Mouse (Mus musculus): ENCODE data around the gene Cidec. TPM values are rescaled to one million over a fixed set of nuclear protein-coding genes. Genes with fewer than 3 reads are reported as not detected.

Gene Cidec
- total RNA-seq (2022) = not detected

DNA sequence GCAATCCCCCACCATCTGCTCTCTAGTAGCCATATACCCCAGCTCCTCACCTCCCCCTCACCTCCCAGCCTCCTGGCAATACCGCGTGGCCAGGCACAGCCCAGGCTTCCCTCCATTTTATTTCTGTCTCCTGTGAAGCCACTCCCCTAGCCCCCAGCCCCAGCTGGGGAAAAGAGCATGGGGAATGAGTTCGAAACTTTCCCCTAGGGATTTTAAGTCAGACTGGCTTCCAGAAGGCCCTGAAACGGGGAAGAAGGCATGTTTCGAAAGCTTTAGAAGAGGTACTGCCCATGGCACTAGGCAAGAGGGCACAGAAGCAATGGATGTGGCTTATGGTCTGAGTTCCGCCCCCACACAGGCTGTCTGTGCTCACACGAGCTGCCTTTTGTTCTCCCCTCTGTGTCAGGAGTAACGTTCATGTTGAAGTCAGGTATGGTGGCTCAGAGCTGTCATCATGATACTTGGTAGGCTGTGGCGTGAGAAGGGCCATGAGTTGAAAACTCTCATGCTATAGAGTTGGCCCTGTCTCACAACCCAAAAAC lies at the start of gene Cidec:
Gene Cidec, minus strand, starts transcription at position 97 of the 542 bp plus-strand sequence.
- DNase-seq (ENCODE audit: low spot score in 2 of 2) = no peak

DNA sequence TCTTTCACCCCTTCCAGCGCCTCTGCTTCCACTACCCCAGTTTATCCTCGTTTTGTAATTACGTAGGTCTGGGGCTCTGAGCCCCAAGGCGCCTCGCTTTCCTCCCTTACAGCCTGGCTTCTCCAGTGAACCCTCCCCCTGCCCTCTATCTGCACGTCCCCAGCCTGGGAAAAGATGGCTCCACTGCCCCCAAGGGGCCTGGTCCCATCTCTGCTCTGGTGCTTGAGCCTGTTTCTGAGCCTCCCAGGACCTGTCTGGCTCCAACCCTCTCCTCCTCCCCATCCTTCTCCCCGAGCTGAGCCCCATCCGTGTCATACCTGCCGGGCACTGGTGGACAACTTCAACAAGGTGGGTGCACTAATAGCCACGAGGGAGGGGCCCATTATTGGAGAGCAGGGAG lies 48.2 kb upstream of the Cidec start:
- DNase-seq (ENCODE audit: low spot score in 2 of 2) = no peak

DNA sequence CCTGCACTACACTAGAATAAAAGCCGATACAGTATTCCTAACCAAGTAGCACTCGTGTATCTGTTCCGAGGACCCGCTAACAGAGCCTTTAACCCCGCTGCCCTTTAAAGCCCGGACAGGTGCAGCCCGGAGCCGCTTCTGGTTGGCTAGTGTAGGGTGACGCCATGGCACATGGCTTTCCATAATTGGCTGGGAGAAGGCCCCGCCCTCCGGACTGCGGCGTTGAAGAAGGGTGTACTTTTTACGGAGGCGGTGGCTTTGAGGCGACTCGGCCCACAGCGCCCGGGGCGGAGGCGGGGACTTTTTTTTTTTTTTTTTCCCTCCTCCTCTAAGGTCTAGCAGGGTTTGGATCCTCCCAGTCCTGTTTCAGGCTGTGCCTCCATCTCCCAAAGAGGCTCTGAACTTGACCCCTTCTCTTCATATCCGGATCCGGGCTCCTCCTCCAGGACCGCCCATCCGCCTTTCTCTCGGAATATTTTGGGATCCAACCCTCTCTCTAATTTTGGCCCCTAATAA lies 47.6 kb upstream of the Cidec start, which contains the start of gene Creld1:
Gene Creld1, plus strand, starts transcription at position 198 of the 516 bp plus-strand sequence.
- peak; percentile 80 to 94 for DNase-seq (ENCODE audit: low spot score in 2 of 2)

DNA sequence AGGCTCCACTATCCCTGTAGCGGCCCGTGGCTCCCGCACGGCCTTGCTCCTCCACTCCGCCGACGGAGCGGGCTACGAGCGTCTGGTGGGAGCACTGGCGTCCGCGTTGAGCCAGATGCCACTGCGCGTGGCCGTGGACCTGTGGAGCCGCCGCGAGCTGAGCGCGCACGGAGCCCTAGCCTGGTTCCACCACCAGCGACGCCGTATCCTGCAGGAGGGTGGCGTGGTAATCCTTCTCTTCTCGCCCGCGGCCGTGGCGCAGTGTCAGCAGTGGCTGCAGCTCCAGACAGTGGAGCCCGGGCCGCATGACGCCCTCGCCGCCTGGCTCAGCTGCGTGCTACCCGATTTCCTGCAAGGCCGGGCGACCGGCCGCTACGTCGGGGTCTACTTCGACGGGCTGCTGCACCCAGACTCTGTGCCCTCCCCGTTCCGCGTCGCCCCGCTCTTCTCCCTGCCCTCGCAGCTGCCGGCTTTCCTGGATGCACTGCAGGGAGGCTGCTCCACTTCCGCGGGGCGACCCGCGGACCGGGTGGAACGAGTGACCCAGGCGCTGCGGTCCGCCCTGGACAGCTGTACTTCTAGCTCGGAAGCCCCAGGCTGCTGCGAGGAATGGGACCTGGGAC lies 47.0 kb upstream of the Cidec start:
- DNase-seq (ENCODE audit: low spot score in 2 of 2) = peak in 1 of 2 experiments; percentile 34

DNA sequence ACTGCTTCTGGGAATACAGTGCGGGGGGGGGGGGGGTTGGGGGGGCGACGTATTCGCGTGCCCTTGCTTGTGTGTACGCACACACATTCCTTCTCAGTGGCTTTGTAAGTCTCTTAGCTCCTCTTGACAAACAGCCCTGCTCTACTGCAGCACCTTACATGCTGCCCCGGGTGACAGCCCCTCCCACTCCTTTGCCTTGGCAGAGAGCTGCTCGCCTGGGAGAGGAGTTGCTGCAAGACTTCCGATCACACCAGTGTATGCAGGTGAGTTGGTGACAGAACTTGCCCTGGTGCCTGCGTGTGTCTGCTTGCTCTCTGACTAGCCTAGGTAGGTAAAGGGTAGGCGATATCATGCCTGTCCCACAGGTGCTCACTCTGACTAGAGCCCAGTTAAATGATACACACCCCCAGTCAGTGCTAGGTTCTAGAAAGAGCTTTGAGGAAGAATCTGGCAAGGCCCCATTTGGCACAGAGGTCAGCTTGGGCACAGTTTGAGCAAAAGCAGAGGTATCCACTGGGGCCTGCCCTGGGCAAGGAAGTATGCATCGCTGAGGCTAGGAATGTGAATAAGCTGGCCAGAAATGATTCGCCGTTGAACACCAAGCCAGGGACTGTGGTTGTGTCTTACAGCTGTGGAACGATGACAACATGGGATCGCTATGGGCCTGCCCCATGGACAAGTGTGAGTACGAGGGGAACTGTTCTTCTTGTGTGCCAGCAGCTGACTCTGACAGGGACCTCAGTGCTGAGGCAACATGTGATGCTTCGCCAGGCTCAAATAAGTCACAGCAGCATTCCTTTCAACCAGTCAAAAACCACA lies 45.2 kb upstream of the Cidec start:
- no peak for DNase-seq (ENCODE audit: low spot score in 2 of 2)

DNA sequence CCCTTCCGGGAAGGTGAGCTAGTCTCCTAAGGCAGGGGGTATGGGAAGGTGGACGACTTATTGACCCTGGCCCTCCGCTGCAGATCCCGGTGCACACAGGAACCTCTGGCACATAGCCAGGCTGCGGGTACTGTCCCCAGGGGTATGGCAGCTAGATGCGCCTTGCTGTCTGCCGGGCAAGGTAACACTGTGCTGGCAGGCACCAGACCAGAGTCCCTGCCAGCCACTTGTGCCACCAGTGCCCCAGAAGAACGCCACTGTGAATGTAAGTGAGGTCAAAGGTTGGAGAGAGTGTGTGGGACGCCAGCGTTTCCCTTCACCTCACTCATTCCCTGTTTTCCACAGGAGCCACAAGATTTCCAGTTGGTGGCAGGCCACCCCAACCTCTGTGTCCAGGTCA lies 43.3 kb upstream of the Cidec start:
- DNase-seq (ENCODE audit: low spot score in 2 of 2) = peak in 1 of 2 experiments; percentile 12

DNA sequence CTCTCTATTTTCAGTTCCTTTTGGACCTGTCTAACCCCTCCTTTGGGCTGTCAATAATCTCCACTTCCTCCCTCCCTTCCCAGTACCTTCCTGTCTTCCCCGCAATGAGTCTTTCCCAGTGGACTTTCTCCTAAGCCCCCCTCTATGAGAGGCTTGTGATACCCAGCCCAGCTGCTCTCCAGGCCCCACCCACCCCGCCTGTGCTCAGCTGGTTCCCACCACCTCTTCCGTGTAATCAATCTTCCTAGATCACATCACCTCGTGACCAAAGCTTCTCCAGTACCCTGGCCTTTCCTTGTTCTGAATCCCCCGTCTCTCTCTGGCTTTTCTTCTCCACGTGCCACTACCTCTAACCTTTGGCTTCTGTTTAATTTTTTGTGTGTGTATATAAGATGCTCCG lies 41.8 kb upstream of the Cidec start:
- no peak for DNase-seq (ENCODE audit: low spot score in 2 of 2)

DNA sequence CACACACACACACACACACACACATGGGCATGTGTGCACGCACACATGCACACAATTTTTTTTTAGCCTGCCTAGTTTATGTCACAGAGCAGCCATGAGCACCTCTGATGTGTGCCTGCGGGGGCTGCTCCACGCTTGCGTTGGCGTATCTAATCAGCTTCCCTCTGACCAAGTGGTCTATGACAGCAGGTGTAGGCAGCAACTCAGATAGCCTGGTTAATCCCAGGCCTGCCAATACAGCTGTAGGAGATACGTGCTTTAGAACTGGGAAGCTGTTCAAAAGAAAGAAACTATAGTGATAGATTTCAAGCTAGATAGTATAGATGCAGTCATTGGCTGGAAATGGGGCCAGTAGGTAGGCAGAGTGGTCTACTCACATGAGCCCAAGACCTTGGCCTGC lies 38.2 kb upstream of the Cidec start:
- no peak for DNase-seq (ENCODE audit: low spot score in 2 of 2)

DNA sequence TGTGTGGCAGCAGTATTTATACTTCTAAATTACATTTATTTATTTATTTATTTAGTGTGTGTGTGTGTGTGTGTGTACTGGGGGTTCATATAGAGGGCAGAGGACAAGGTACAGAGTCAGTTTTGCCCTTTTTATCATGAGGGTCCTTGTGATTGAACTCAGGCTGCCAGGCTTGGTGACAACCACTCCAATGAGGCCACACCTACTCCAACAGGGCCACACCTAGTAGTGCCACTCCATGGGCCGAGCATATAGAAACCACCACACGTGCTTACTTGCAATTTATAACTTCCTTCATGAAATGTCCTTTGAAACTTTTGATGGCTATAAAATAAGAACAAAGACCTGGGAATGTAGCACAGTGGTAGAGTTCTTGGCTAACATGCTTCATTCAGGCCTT lies 37.7 kb upstream of the Cidec start:
- no peak for DNase-seq (ENCODE audit: low spot score in 2 of 2)

DNA sequence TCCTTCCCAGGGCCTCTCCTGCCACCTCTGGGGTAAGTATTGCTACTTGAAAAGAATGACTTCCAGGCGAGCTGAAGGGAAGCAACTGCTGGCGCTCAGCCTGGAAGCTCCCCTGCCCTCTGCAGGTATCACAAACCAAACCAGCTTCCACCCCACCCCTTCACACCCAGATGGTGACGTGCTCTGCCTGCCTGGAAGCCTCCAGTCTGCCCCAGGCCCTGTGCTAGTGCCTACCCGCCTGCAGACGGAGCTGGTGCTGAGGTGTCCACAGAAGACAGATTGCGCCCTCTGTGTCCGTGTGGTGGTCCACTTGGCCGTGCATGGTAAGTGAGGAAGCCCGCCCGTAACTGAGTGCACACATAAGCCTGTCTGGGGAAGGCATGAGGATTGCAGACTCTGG lies 36.5 kb upstream of the Cidec start:
- DNase-seq (ENCODE audit: low spot score in 2 of 2) = no peak

DNA sequence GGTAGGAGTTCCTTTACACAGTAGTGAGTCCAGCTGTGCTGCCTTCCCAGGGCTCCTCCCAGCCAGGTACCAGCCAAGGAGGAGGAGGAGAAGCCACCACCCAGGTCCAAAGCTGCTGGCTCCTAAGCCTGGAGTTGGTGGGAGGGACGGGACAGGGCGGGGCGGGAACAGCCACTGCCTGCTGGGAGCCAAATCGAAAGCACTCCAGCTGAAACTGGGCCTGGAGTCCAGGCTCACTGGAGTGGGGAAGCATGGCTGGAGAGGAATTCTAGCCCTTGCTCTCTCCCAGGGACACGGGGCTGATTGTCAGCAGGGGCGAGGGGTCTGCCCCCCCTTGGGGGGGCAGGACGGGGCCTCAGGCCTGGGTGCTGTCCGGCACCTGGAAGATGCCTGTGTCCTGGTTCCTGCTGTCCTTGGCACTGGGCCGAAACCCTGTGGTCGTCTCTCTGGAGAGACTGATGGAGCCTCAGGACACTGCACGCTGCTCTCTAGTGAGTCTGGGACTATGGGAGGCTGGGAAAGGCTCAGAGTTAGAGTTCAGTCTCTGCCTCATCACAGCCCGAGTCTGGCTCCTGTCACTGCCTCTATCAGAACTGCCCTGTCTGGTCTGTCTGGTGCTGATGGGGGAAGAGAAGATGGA lies 35.9 kb upstream of the Cidec start, which contains the start of gene Il17rc:
Gene Il17rc, plus strand, starts transcription at position 131 of the 640 bp plus-strand sequence.
- DNase-seq (ENCODE audit: low spot score in 2 of 2) = no peak

DNA sequence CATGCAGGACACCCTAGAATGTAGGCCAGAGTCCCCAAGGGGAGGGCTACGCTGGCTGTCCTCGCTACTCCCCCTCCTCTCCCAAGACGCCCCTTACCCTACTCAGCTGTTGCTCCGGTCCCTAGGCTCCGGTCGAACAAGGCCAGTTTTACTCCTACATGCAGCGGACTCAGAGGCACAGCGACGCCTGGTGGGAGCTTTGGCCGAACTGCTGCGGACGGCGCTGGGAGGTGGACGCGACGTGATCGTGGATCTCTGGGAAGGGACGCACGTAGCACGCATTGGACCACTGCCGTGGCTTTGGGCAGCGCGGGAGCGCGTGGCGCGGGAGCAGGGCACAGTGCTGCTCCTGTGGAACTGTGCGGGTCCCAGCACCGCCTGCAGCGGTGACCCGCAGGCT lies 33.9 kb upstream of the Cidec start:
- peak in 1 of 2 experiments; percentile 54 for DNase-seq (ENCODE audit: low spot score in 2 of 2)

DNA sequence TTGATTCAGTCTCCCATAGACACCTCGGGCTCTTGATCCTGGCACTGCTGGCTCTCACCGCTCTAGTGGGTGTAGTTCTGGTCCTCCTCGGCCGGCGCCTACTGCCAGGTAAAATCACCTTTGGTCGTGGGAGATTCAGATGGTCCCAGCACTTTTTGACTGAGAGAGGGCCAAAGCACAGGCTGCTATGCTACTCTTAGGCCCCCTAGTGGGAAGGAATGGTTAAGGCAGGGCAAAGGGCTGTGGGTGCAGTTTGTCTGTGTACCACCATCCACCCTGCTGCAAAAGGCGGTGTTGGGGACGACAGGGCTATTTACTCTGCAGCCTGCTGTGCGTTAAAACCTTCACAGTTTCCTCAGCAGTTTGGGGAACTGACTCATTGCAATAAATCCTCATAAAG lies 33.5 kb upstream of the Cidec start:
- peak in 1 of 2 experiments; percentile 26 for DNase-seq (ENCODE audit: low spot score in 2 of 2)

DNA sequence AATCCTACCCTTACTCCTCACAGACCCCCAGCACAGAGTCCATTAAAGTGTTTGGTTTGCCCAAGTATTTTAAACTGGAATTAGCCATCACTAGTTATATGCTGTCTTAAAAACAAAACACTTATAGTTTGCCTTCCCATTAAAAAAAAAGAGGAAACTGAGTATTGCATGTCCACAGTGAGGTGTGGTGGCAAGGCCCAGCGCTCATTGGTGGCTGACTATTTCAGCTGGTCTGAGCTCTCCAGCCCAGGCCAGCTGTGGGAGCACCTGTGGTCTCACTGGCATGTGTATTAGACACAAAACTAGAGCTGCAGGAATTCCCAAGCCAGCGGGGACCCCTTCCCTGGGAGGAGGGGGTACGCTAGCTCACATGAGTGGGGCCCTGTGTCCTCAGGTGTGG lies 33.0 kb upstream of the Cidec start:
- no peak for DNase-seq (ENCODE audit: low spot score in 2 of 2)

DNA sequence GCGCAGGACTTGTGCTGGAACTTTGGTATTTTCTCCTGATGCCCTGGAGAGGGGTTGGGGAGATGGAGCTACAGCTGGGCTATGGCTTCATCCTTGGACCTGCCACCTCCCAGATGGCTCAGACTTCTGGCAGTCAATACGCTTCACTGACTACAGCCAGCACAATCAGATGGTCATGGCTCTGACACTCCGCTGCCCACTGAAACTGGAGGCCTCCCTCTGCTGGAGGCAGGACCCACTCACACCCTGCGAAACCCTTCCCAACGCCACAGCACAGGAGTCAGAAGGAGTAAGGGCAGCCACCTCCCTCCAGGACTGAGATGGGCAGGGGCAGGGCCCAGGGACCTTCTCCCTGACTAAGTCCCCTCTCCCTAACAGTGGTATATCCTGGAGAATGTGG lies 30.0 kb upstream of the Cidec start:
- no peak for DNase-seq (ENCODE audit: low spot score in 2 of 2)

DNA sequence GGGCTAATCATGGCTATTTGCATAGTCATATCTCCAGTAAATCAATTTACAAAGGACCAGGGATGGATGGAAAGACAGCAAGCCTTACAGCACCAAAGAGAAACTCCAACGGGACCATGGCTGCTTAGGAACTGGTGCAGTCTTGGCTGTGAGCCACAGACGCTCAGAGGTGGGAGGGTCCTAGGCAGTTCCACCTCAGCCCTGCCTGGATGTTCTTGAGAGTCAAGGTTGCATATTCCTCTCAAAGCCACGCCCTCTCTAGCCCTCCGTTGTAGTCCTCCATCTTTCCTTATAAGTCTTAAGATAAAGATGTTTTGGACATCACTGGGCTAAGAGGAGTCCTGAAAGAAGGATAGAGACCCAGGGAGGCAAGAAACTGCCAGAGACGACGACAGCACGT lies 28.5 kb upstream of the Cidec start:
- DNase-seq (ENCODE audit: low spot score in 2 of 2) = no peak

DNA sequence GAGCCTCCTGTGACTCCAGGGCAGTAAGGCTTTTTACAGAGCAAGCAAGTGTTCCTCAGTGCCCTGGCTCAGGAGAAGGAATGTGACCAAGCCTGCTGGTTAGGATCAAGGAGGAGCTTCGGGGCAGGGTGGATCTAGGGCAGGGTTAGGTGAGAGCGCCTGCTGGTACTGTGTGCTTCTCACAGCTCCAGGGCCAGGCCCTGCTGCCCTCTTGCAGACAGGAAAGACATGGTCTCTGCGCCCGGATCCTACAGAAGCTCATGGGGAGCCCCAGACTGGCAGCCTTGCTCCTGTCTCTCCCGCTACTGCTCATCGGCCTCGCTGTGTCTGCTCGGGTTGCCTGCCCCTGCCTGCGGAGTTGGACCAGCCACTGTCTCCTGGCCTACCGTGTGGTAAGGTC lies 23.1 kb upstream of the Cidec start:
- no peak for DNase-seq (ENCODE audit: low spot score in 2 of 2)

DNA sequence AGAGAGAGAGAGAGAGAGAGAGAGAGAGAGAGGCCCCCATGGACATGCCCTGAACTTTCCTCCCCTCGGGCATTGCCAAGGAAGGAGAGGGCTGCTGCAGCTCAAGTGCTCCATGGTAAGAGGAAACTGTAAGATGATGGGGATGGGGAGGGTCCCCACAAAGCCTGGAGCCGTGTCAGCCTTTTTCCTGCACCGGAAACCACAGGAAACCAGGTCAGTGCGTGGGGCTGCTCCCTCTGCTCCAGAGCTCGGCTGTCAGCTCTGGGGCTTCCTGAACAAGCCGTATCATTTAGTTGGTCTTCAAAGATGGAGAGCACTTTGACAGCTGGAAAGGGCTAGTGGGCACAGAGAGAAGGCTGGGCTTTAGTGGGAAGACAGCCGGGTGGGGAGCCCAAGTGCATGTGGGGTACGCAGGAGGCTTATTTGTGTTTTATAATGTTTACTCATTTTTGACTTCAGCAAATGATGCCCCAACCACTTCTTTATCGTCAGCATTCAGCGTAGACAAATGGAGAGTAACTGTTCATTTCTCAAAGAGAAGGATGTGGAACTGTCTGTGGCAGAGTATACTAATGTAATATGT lies 22.5 kb upstream of the Cidec start, which contains the start of gene Il17re:
Gene Il17re, plus strand, starts transcription at position 533 of the 583 bp plus-strand sequence.
- no peak for DNase-seq (ENCODE audit: low spot score in 2 of 2)

DNA sequence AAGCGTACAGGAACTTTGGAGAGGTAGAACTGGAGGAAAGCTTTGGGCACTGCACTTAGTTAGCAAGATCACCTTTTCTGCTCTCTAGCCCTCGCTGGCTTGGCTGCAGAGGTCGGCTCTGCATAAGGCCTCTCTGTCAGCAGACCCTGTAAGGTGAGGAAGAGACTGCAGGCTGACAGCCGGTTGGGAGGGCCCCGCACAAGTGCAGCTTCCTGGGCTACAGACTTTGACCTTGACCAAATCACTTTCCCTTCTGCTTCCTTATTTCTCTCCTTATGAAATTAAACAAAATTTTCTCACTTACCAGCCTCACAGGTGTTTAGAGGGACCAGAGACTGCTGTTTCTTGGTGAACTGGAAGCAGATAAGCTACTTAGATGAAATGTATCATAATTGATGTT lies 19.4 kb upstream of the Cidec start:
- DNase-seq (ENCODE audit: low spot score in 2 of 2) = no peak

DNA sequence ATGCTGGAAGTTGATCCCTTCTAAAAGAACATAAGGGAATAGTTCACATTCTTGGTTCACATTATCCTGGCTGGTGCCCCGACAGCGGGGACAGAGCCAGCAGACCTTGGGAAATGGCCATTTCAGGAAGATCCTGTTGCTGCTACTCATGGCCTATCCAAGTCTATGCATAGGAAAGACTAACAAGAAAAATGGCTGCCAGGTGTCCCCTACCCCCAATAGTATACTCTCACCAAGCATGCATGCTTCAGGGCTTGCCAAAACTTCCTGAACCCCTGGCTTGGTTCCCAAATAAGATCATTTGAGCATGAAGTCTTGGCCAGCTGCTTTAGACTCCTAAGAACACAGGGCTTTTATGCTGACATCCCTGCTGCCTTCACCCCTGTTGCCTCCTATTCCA lies 16.3 kb upstream of the Cidec start:
- DNase-seq (ENCODE audit: low spot score in 2 of 2) = no peak

DNA sequence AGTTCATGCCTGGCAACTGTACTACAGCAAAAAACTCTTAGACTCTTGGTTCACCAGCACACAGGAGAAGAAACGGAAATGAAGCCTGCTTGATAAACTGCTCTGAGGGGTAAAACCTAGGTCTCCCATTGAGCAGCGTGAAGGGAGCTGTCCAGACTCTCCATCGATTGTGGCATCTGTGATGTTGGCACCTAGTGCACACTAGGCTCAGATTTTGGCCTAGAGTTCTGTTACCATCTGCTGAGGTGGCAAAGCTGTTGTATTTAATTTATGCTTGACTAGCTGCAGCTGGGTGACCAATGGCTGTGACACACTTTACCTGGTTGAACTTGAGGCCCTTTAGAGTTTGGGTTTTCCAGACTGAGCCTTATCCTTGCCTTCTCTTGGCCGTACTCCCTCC lies 12.1 kb upstream of the Cidec start:
- DNase-seq (ENCODE audit: low spot score in 2 of 2) = no peak
